11 mouse cellular contexts compared by ENCODE assay signal in genomic region chr12:5108613-5109012, GRCm38 (mm10).
DNase-seq lines count a peak whose midpoint lies in the region; ATAC-seq and TF ChIP-seq lines count a peak whose summit lies in the region.
"Had no signal": no experiment of that assay in that cellular context is flagged by ENCODE, and none has a peak within 500 bp of the region (broad histone marks: within the 10 kb centered on the region; RNA-seq: fewer than 3 reads in every experiment).

No protein-coding gene starts in this region.

- no peak overlapping the region for H3K9ac ChIP-seq in heart, postnatal 0 days (replicated peaks; ENCODE audit: low read depth, low read length)
- H3K9ac ChIP-seq in neural tube, embryonic 11.5 days (ENCODE audit: low read length), result no peak overlapping the region
- H3K9ac ChIP-seq in stomach, embryonic 16.5 days (ENCODE audit: low read length), result no peak overlapping the region
- no peak overlapping the region for H3K9ac ChIP-seq in liver, postnatal 0 days (replicated peaks)
- no peak overlapping the region for H3K9ac ChIP-seq in forebrain, embryonic 12.5 days
- H3K9ac ChIP-seq: lung, embryonic 15.5 days had no signal

- no peak for TF ChIP-seq CTCF in heart, postnatal 0 days (IDR thresholded peaks at IDR 0.05; ENCODE audit: low read depth)
- TF ChIP-seq CTCF in liver, postnatal 0 days (IDR thresholded peaks at IDR 0.05; ENCODE audit: low read depth), result no peak

- TF ChIP-seq EP300 in heart, postnatal 0 days (IDR thresholded peaks at IDR 0.05; ENCODE audit: low read depth), result no peak
- TF ChIP-seq EP300 in liver, postnatal 0 days (IDR thresholded peaks at IDR 0.05; ENCODE audit: low read depth), result no peak

- no peak overlapping the region for H3K27ac ChIP-seq in heart, postnatal 0 days (ENCODE audit: low read depth)
- H3K27ac ChIP-seq in neural tube, embryonic 11.5 days (ENCODE audit: low read depth, low read length), result no peak overlapping the region
- H3K27ac ChIP-seq in stomach, embryonic 16.5 days (ENCODE audit: low read length), result no peak overlapping the region
- no peak overlapping the region for H3K27ac ChIP-seq in liver, postnatal 0 days (ENCODE audit: low read depth)
- H3K27ac ChIP-seq in forebrain, embryonic 12.5 days, result no peak overlapping the region
- H3K27ac ChIP-seq: layer of hippocampus, adult 2 months; lung, embryonic 15.5 days had no signal

- WGBS in heart, postnatal 0 days, result 35% methylated on average over 6 of the region's 6 CpGs
- 74% methylated on average over 6 of the region's 6 CpGs for WGBS in neural tube, embryonic 11.5 days
- WGBS in stomach, embryonic 16.5 days, result 33% methylated on average over 6 of the region's 6 CpGs
- WGBS in liver, postnatal 0 days (ENCODE audit: insufficient replicate concordance), result 57% methylated on average over 6 of the region's 6 CpGs
- WGBS in forebrain, embryonic 12.5 days, result 84% methylated on average over 6 of the region's 6 CpGs

- no peaks in the 10 kb centered on the region for H3K9me3 ChIP-seq in heart, postnatal 0 days (replicated peaks; ENCODE audit: control insufficient read depth, low read length)
- H3K9me3 ChIP-seq in neural tube, embryonic 11.5 days (ENCODE audit: control insufficient read depth, low read length), result no peaks in the 10 kb centered on the region
- H3K9me3 ChIP-seq in stomach, embryonic 16.5 days (replicated peaks; ENCODE audit: control insufficient read depth, low read length), result no peaks in the 10 kb centered on the region
- no peaks in the 10 kb centered on the region for H3K9me3 ChIP-seq in liver, postnatal 0 days (ENCODE audit: low read length)
- H3K9me3 ChIP-seq in forebrain, embryonic 12.5 days, result no peaks in the 10 kb centered on the region
- H3K9me3 ChIP-seq: lung, embryonic 15.5 days had no signal

- no peaks in the 10 kb centered on the region for H3K4me1 ChIP-seq in heart, postnatal 0 days (ENCODE audit: control insufficient read depth, insufficient read depth)
- H3K4me1 ChIP-seq in neural tube, embryonic 11.5 days (ENCODE audit: control insufficient read depth, insufficient read depth, low read length), result no peaks in the 10 kb centered on the region
- H3K4me1 ChIP-seq in stomach, embryonic 16.5 days (ENCODE audit: control insufficient read depth, insufficient read depth, low read length), result no peaks in the 10 kb centered on the region
- no peaks in the 10 kb centered on the region for H3K4me1 ChIP-seq in liver, postnatal 0 days (ENCODE audit: insufficient read depth)
- no peaks in the 10 kb centered on the region for H3K4me1 ChIP-seq in forebrain, embryonic 12.5 days
- H3K4me1 ChIP-seq: lung, embryonic 15.5 days had no signal

- H3K4me3 ChIP-seq in heart, postnatal 0 days (ENCODE audit: low read depth, low read length), result no peak overlapping the region
- no peak overlapping the region for H3K4me3 ChIP-seq in neural tube, embryonic 11.5 days (ENCODE audit: low read depth, low read length)
- H3K4me3 ChIP-seq in stomach, embryonic 16.5 days (replicated peaks; ENCODE audit: low read length), result no peak overlapping the region
- H3K4me3 ChIP-seq in liver, postnatal 0 days (ENCODE audit: low read depth, low read length), result no peak overlapping the region
- H3K4me3 ChIP-seq in forebrain, embryonic 12.5 days (replicated peaks), result no peak overlapping the region
- H3K4me3 ChIP-seq: layer of hippocampus, adult 2 months; lung, embryonic 15.5 days had no signal

- no peaks in the 10 kb centered on the region for H3K27me3 ChIP-seq in heart, postnatal 0 days (ENCODE audit: control insufficient read depth, insufficient read depth, low read length)
- H3K27me3 ChIP-seq in neural tube, embryonic 11.5 days (ENCODE audit: control insufficient read depth, insufficient read depth, low read length), result no peaks in the 10 kb centered on the region
- H3K27me3 ChIP-seq in stomach, embryonic 16.5 days (ENCODE audit: control insufficient read depth, insufficient read depth, low read length), result no peaks in the 10 kb centered on the region
- no peaks in the 10 kb centered on the region for H3K27me3 ChIP-seq in liver, postnatal 0 days (ENCODE audit: insufficient read depth, low read length)
- no peaks in the 10 kb centered on the region for H3K27me3 ChIP-seq in forebrain, embryonic 12.5 days
- H3K27me3 ChIP-seq: lung, embryonic 15.5 days had no signal

- peak; percentile 61 for ATAC-seq in heart, postnatal 0 days (ENCODE audit: insufficient read depth, low read depth)
- no peak for ATAC-seq in neural tube, embryonic 11.5 days (ENCODE audit: insufficient read depth, low FRiP score, low TSS enrichment)
- peak; percentile 56; the same call in 1 of the 2 replicates for ATAC-seq in stomach, embryonic 16.5 days (ENCODE audit: insufficient read depth, low FRiP score)
- no peak for ATAC-seq in liver, postnatal 0 days
- no peak for ATAC-seq in forebrain, embryonic 12.5 days (ENCODE audit: low FRiP score)

- H3K4me2 ChIP-seq in heart, postnatal 0 days (ENCODE audit: low read depth, low read length), result no peak overlapping the region
- H3K4me2 ChIP-seq in neural tube, embryonic 11.5 days (ENCODE audit: low read depth), result no peak overlapping the region
- H3K4me2 ChIP-seq in stomach, embryonic 16.5 days (ENCODE audit: low read depth, low read length), result no peak overlapping the region
- no peak overlapping the region for H3K4me2 ChIP-seq in liver, postnatal 0 days (ENCODE audit: low read depth, low read length)
- no peak overlapping the region for H3K4me2 ChIP-seq in forebrain, embryonic 12.5 days
- H3K4me2 ChIP-seq: lung, embryonic 15.5 days had no signal

- no peaks in the 10 kb centered on the region for H3K36me3 ChIP-seq in heart, postnatal 0 days (replicated peaks; ENCODE audit: control insufficient read depth, insufficient read depth, low read length)
- H3K36me3 ChIP-seq in neural tube, embryonic 11.5 days (ENCODE audit: control insufficient read depth, insufficient read depth, low read length), result no peaks in the 10 kb centered on the region
- no peaks in the 10 kb centered on the region for H3K36me3 ChIP-seq in stomach, embryonic 16.5 days (ENCODE audit: control insufficient read depth, insufficient read depth, low read length)
- H3K36me3 ChIP-seq in liver, postnatal 0 days (replicated peaks; ENCODE audit: insufficient read depth, low read length), result no peaks in the 10 kb centered on the region
- no peaks in the 10 kb centered on the region for H3K36me3 ChIP-seq in forebrain, embryonic 12.5 days (replicated peaks)
- H3K36me3 ChIP-seq: lung, embryonic 15.5 days had no signal

- no peak for DNase-seq in heart, postnatal 0 days (ENCODE audit: low spot score)
- DNase-seq in heart, adult 8-10 months (ENCODE audit: low spot score), result no peak
- peak; percentile 30 for DNase-seq in neural tube, embryonic 11.5 days (ENCODE audit: low spot score)
- DNase-seq in neural tube, embryonic 10.5 days (ENCODE audit: extremely low spot score, low spot score), result no peak
- DNase-seq in kidney, postnatal 10 days, result peak; percentile 37
- no peak for DNase-seq in liver, postnatal 0 days
- DNase-seq: cerebellum, postnatal 25 days had no signal

Comparison
In these comparisons a context has a peak if more than half of its experiments do, and no peak if none do; other contexts are left out.
1. DNase-seq: peak in neural tube, embryonic 11.5 days (single experiment) and kidney, postnatal 10 days (single experiment); none in heart, postnatal 0 days (single experiment), heart, adult 8-10 months (single experiment), neural tube, embryonic 10.5 days (single experiment) and liver, postnatal 0 days (single experiment).
2. ATAC-seq: peak in heart, postnatal 0 days (single experiment) and stomach, embryonic 16.5 days (single experiment); none in neural tube, embryonic 11.5 days (single experiment), liver, postnatal 0 days (single experiment) and forebrain, embryonic 12.5 days (single experiment).